Comparison of ENCODE assay signal across 24 mouse cellular contexts in genomic region chr1:84860360-84861254, GRCm38 (mm10). TPM values are rescaled to one million over a fixed set of nuclear protein-coding genes. Genes with fewer than 3 reads are reported as not detected.
DNase-seq lines count a peak whose midpoint lies in the region; ATAC-seq lines count a peak whose summit lies in the region.
"Had no signal": no experiment of that assay in that cellular context is flagged by ENCODE, and none has a peak within 500 bp of the region (broad histone marks: within the 10 kb centered on the region; RNA-seq: fewer than 3 reads in every experiment).

No protein-coding gene starts in this region.

- 0 out of 2 replicates have a peak overlapping the region, but pooled peaks have one; percentile 18 for H3K9ac ChIP-seq in liver, embryonic 13.5 days
- H3K9ac ChIP-seq: forebrain, embryonic 13.5 days; hindbrain, embryonic 12.5 days had no signal

- ATAC-seq in liver, embryonic 13.5 days (ENCODE audit: low read depth) = peak; percentile 81
- no peak for ATAC-seq in frontal cortex, adult (ENCODE audit: low TSS enrichment)
- ATAC-seq: forebrain, embryonic 13.5 days; inflammation-experienced regulatory T-cells, adult 6 months had no signal

- H3K36me3 ChIP-seq in liver, embryonic 13.5 days = no peaks in the 10 kb centered on the region
- H3K36me3 ChIP-seq: embryonic facial prominence, embryonic 10.5 days; hindbrain, embryonic 12.5 days; midbrain, embryonic 10.5 days had no signal

- no peaks in the 10 kb centered on the region for H3K9me3 ChIP-seq in liver, embryonic 13.5 days (replicated peaks)
- H3K9me3 ChIP-seq: embryonic facial prominence, embryonic 10.5 days; forebrain, embryonic 13.5 days; hindbrain, embryonic 12.5 days; midbrain, embryonic 10.5 days had no signal

- H3K27ac ChIP-seq in liver, embryonic 13.5 days = peak overlapping the region; percentile 55
- H3K27ac ChIP-seq: embryonic facial prominence, embryonic 10.5 days; forebrain, embryonic 13.5 days; hindbrain, embryonic 12.5 days; layer of hippocampus, adult 2 months; midbrain, embryonic 10.5 days had no signal

- DNase-seq in ovary, adult 18-20 months (ENCODE audit: low spot score) = peak; percentile 17
- DNase-seq in ovary, postnatal 14 days (ENCODE audit: low spot score) = no peak
- DNase-seq in NIH3T3 (ENCODE audit: low read depth) = peak; percentile 43
- DNase-seq in liver, embryonic 13.5 days = peak; percentile 22
- peak; percentile 42 for DNase-seq in testis, postnatal 14 days (ENCODE audit: low spot score)
- DNase-seq in left cerebral cortex, adult 18-20 months (ENCODE audit: low spot score in 2 of 2) = no peak
- DNase-seq in gastrocnemius, adult 18-20 months (ENCODE audit: low spot score) = no peak
- DNase-seq: cerebellum, adult 2 months; heart, postnatal 10 days; kidney, adult 8-10 months; kidney, postnatal 14 days; left cerebral cortex, postnatal 4 days; lung, postnatal 14 days; right cerebral cortex, adult 18-20 months; thymus, adult 18-20 months had no signal

- H3K4me1 ChIP-seq in liver, embryonic 13.5 days (replicated peaks) = peaks cover 28% of the 10 kb centered on the region
- H3K4me1 ChIP-seq: forebrain, embryonic 13.5 days; hindbrain, embryonic 12.5 days; midbrain, embryonic 10.5 days had no signal

- H3K4me2 ChIP-seq in liver, embryonic 13.5 days = peak overlapping the region; percentile 21; the same call in 1 of the 2 replicates
- H3K4me2 ChIP-seq: forebrain, embryonic 13.5 days; heart, embryonic 11.5 days; hindbrain, embryonic 12.5 days had no signal

- H3K4me3 ChIP-seq in liver, embryonic 13.5 days (replicated peaks) = no peak overlapping the region
- H3K4me3 ChIP-seq: embryonic facial prominence, embryonic 10.5 days; forebrain, embryonic 13.5 days; hindbrain, embryonic 12.5 days; layer of hippocampus, adult 2 months; midbrain, embryonic 10.5 days had no signal

- H3K27me3 ChIP-seq in liver, embryonic 13.5 days = no peaks in the 10 kb centered on the region
- H3K27me3 ChIP-seq: forebrain, embryonic 13.5 days; hindbrain, embryonic 12.5 days had no signal

- 51% methylated on average over 10 of the region's 10 CpGs for WGBS in liver, embryonic 13.5 days (ENCODE audit: insufficient replicate concordance)

RNA-seq across cellular contexts. Expression of gene Trip12, which starts 20.3 kb away (rescaled TPM):
- 29.6 and 48.1 TPM in 2 replicates for polyA plus RNA-seq in liver, embryonic 13.5 days (2015; fragmentation: Nextera tagmentation; extraction: Ambion mirVana)
- 100 to 1,000 TPM; 201 to 202 TPM for total RNA-seq in left cerebral cortex, adult 18-20 months (2021)
- total RNA-seq in gastrocnemius, adult 18-20 months (2021) = 100 to 1,000 TPM; 178 to 197 TPM

RNA-seq across cellular contexts. Expression of gene Fbxo36, which starts 21.0 kb away (rescaled TPM):
- polyA plus RNA-seq in liver, embryonic 13.5 days (2015; fragmentation: Nextera tagmentation; extraction: Ambion mirVana) = 8.1 and 8.6 TPM in 2 replicates
- total RNA-seq in left cerebral cortex, adult 18-20 months (2021) = 1 to 10 TPM; 2.2 to 3.9 TPM
- total RNA-seq in gastrocnemius, adult 18-20 months (2021) = 1 to 10 TPM; 3.0 to 3.6 TPM
- total RNA-seq: neutrophil, adult 5-6 weeks had no signal

Comparison
In these comparisons a context has a peak if more than half of its experiments do, and no peak if none do; other contexts are left out.
1. DNase-seq: peak in ovary, adult 18-20 months (single experiment), NIH3T3 (single experiment), liver, embryonic 13.5 days (single experiment) and testis, postnatal 14 days (single experiment); none in ovary, postnatal 14 days (single experiment), left cerebral cortex, adult 18-20 months (0 of 2) and gastrocnemius, adult 18-20 months (single experiment).